Mouse (Mus musculus) limb, embryonic 11.5 days (tissue): ENCODE data around the gene 2700097O09Rik. TPM values are rescaled to one million over a fixed set of nuclear protein-coding genes. Genes with fewer than 3 reads are reported as not detected.
"Not testable (repeated sequence)": the region's sequence is repeated elsewhere in the genome, so short reads cannot be mapped to it uniquely, and the experiment has no call there.

Experiments
- ATAC-seq: fragments of 200-750 bp; cut with Nextera tagmentation; 2 replicates; pipeline ENCODE4 v1.8.0; 2017; ENCODE audit warnings: low read depth; ENCODE audit not compliant: insufficient number of reproducible peaks, low FRiP score, low TSS enrichment
- DNase-seq: peaks from one replicate; pipeline ENCODE4 v3.0.0-alpha.2; 2015; ENCODE audit warnings: low spot score
- H3K27ac ChIP-seq: fragments of 300-500 bp; sonication (generic); replicated peaks from 2 replicates; pipeline ENCODE4 v1.5.1; 2014; ENCODE audit warnings: low read depth, mild to moderate bottlenecking, low read length
- H3K27me3 ChIP-seq: fragments of 300-500 bp; sonication (generic); 2 replicates; pipeline ENCODE4 v1.6.1; 2014; ENCODE audit warnings: mild to moderate bottlenecking, low read length, mixed read lengths; ENCODE audit not compliant: control insufficient read depth, insufficient read depth
- H3K36me3 ChIP-seq: fragments of 300-500 bp; sonication (generic); 2 replicates; pipeline ENCODE4 v1.6.1; 2014; ENCODE audit warnings: mild to moderate bottlenecking, low read length, moderate library complexity, mixed read lengths; ENCODE audit not compliant: control insufficient read depth, insufficient read depth
- H3K4me1 ChIP-seq: fragments of 300-500 bp; sonication (generic); 2 replicates; pipeline ENCODE4 v1.6.1; 2014; ENCODE audit warnings: low read length, mixed read lengths; ENCODE audit not compliant: control insufficient read depth, insufficient read depth
- H3K4me2 ChIP-seq: fragments of 300-500 bp; sonication (generic); 2 replicates; pipeline ENCODE4 v1.6.1; 2014; ENCODE audit warnings: low read depth, mild to moderate bottlenecking, moderate library complexity; ENCODE audit not compliant: severe bottlenecking
- H3K4me3 ChIP-seq: fragments of 300-500 bp; sonication (generic); 2 replicates; pipeline ENCODE4 v1.5.1; 2014; ENCODE audit warnings: low read depth, low read length
- H3K9ac ChIP-seq: fragments of 300-500 bp; sonication (generic); 2 replicates; pipeline ENCODE4 v1.6.1; 2014; ENCODE audit warnings: mild to moderate bottlenecking, low read length
- H3K9me3 ChIP-seq: fragments of 300-500 bp; sonication (generic); 2 replicates; pipeline ENCODE4 v1.6.1; 2016; ENCODE audit warnings: low read length; ENCODE audit not compliant: control insufficient read depth
- WGBS: fragments of 180-500 bp; shearing (Covaris S2); extraction: QIAGEN DNeasy Blood & Tissue Kit; methylation state at CpG from one replicate; pipeline ENCODE4 v1.1.7; 2014; 5-methylcytosine and 5-hydroxymethylcytosine counted together
- polyA plus RNA-seq: library from polyadenylated mRNA; unstranded; fragments of >200 nt; fragmentation: Nextera tagmentation; extraction: Ambion mirVana; gene quantifications from 2 replicates; pipeline ENCODE4 v1.2.1, GENCODE M21; 2014

Gene 2700097O09Rik
- 40.8 and 41.6 TPM in 2 replicates for polyA plus RNA-seq

GRCm38 (mm10) chr12:55079726-55080600 lies at the start of gene 2700097O09Rik, which contains the start of gene Srp54a:
TSS of gene 2700097O09Rik (minus strand) at chr12:55080110.
TSS of gene Srp54a (plus strand) at chr12:55080262.
- peak; percentile 98 for DNase-seq
- Histone ChIP-seq H3K4me3 (peak within 1 kb of the TSS; percentile 57), H3K4me2 (peak within 1 kb of the TSS; percentile 41), H3K27ac (peak within 1 kb of the TSS; percentile 59; the same call in 1 of the 2 replicates), H3K9ac (peak within 1 kb of the TSS; percentile 60)
- not testable (repeated sequence) for H3K36me3 ChIP-seq, H3K27me3 ChIP-seq, H3K4me1 ChIP-seq, H3K9me3 ChIP-seq
- under 1% methylated on average over 54 of the region's 60 CpGs for WGBS
- ATAC-seq, result peak; percentile 99

DNA sequence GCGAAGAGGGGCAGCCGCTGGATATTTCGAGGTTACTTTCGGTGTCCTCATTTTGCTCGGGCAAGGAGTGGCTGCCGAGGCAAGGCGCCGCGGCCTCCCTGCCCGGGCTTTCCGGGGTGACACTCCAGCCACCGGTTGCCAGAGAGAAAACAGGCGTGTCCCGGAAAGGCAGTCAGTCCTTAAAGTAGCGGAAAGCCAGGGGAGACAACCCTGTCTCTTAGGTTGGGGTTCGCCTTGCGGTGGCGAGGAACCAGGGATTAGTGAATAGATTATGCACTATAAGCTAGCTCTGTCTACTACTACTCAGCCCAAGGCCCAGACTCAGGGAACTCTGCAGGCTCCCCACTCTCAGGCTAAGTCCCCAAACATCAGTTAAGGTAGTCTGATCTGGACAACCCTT lies 44.8 kb upstream of the 2700097O09Rik start:
- not testable (repeated sequence) for H3K4me1 ChIP-seq, H3K36me3 ChIP-seq, H3K4me2 ChIP-seq, H3K27ac ChIP-seq, H3K4me3 ChIP-seq, H3K9me3 ChIP-seq, H3K27me3 ChIP-seq, DNase-seq, H3K9ac ChIP-seq
- ATAC-seq, result peak; percentile 26; the same call in 1 of the 2 replicates
- no CpG with 5 or more reads among the region's 18 CpGs for WGBS

DNA sequence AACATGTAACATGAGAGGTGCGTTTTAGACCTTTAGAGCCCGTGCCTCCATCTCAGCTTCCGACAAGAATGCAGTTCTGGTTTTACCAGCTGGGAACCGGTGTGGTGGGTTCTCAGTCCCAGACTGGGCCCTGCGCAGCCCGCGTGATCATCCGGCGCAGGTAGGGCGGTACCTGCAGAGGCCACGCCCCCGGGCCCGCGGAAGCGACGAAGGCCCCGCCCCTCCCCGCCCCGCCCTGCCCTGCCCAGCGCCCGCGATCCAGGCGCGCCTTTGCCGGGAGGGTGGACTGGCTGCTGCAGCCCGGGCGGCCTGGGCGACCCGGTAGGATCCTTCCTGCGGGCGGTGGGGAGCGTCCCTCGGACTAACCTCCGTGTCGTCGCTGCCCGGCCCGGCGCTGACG lies 44.3 kb upstream of the 2700097O09Rik start, which contains the start of gene Fam177a:
Gene Fam177a, plus strand, starts transcription at position 228 of the 400 bp plus-strand sequence.
- not testable (repeated sequence) for H3K9me3 ChIP-seq, H3K27ac ChIP-seq, H3K4me2 ChIP-seq, H3K27me3 ChIP-seq, H3K4me3 ChIP-seq, DNase-seq, H3K36me3 ChIP-seq, H3K4me1 ChIP-seq, H3K9ac ChIP-seq
- ATAC-seq, result peak; percentile 92
- WGBS, result no CpG with 5 or more reads among the region's 40 CpGs

GRCm38 (mm10) chr12:55112616-55113015 lies 32.7 kb upstream of the 2700097O09Rik start:
- not testable (repeated sequence) for H3K9ac ChIP-seq, H3K9me3 ChIP-seq, H3K4me2 ChIP-seq, ATAC-seq, DNase-seq, H3K27ac ChIP-seq, H3K4me1 ChIP-seq, H3K27me3 ChIP-seq, H3K36me3 ChIP-seq, H3K4me3 ChIP-seq
- WGBS, result no CpG with 5 or more reads among the region's 7 CpGs

GRCm38 (mm10) chr12:55092127-55092526 lies 12.2 kb upstream of the 2700097O09Rik start:
- ATAC-seq, H3K27me3 ChIP-seq, H3K27ac ChIP-seq, DNase-seq, H3K9me3 ChIP-seq, H3K4me1 ChIP-seq, H3K9ac ChIP-seq, H3K4me3 ChIP-seq, H3K4me2 ChIP-seq, H3K36me3 ChIP-seq: not testable (repeated sequence)
- WGBS, result 100% methylated on average over 1 of the region's 7 CpGs

DNA sequence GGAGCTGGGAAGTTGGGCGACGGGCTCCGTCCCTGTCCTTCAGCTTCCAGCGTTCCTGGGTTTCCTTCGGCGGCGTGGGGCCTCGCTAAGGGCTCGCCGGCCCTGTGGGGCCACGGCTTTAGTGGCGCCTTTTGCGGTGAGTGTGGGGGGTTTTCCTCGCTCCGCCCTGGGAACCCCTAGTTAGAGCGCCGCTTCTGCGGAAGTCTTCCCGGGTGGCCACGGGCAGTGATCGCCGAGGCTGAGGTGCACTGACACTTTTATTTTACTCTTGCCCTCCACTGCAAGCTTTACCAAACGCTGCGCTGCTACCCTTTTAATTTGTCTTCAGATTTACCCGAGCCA lies 662 bp upstream of the 2700097O09Rik start:
- H3K9me3 ChIP-seq, DNase-seq, H3K4me1 ChIP-seq, H3K36me3 ChIP-seq, H3K27me3 ChIP-seq: not testable (repeated sequence)
- peak; percentile 49; the same call in 1 of the 2 replicates for ATAC-seq
- H3K9ac ChIP-seq, result peak overlapping the region; percentile 52; the same call in 1 of the 2 replicates
- WGBS, result under 1% methylated on average over 25 of the region's 25 CpGs
- H3K27ac ChIP-seq, result 0 out of 2 replicates have a peak overlapping the region, but pooled peaks have one; percentile 36
- peak overlapping the region; percentile 57 for H3K4me3 ChIP-seq
- H3K4me2 ChIP-seq, result peak overlapping the region; percentile 34; the same call in 1 of the 2 replicates

- 44% methylated on average over 2 of the region's 2 CpGs for WGBS
- not testable (repeated sequence) for H3K36me3 ChIP-seq, H3K27ac ChIP-seq, H3K9ac ChIP-seq, H3K4me2 ChIP-seq, H3K4me1 ChIP-seq, H3K27me3 ChIP-seq, ATAC-seq, DNase-seq, H3K9me3 ChIP-seq, H3K4me3 ChIP-seq
Measured at GRCm38 (mm10) chr12:55078706-55079105, 1.2 kb downstream of the 2700097O09Rik start.

- H3K4me3 ChIP-seq, result no peak overlapping the region
- H3K9me3 ChIP-seq, result no peaks in the 10 kb centered on the region
- no peak overlapping the region for H3K9ac ChIP-seq
- no peaks in the 10 kb centered on the region for H3K4me1 ChIP-seq
- ATAC-seq (no peak), DNase-seq (no peak)
- no peaks in the 10 kb centered on the region for H3K36me3 ChIP-seq
- H3K27me3 ChIP-seq, result no peaks in the 10 kb centered on the region
- H3K27ac ChIP-seq, result no peak overlapping the region
- H3K4me2 ChIP-seq, result no peak overlapping the region
- 98% methylated on average over 2 of the region's 2 CpGs for WGBS
Measured at GRCm38 (mm10) chr12:55075296-55075695, 4.6 kb downstream of the 2700097O09Rik start.
